Mouse (Mus musculus) heart, adult 2 months (tissue): ENCODE measurements around the gene Trpm8. TPM values are rescaled to one million over a fixed set of nuclear protein-coding genes. Genes with fewer than 3 reads are reported as not detected.

Source experiments
- DNase-seq, 2 experiments: peaks; one replicate each; pipeline ENCODE4 v3.0.0; 2021
- H3K27ac ChIP-seq: fragments of 200-600 bp; 2 replicates; pipeline ENCODE4 v1.8.1; 2022
- H3K27me3 ChIP-seq: fragments of 200-500 bp; 2 replicates; pipeline ENCODE4 v1.6.1; 2012; ENCODE audit warnings: mild to moderate bottlenecking, low read length, inconsistent platforms, mixed read lengths; ENCODE audit not compliant: control insufficient read depth, insufficient read depth
- H3K36me3 ChIP-seq: fragments of 200-500 bp; 2 replicates; pipeline ENCODE4 v1.6.1; 2012; ENCODE audit warnings: low read length, inconsistent platforms; ENCODE audit not compliant: control insufficient read depth, insufficient read depth
- H3K4me1 ChIP-seq: fragments of 200-500 bp; 2 replicates; pipeline ENCODE4 v1.6.1; 2011; ENCODE audit warnings: low read length; ENCODE audit not compliant: control insufficient read depth, insufficient read depth
- H3K4me3 ChIP-seq: fragments of 200-600 bp; 2 replicates; pipeline ENCODE4 v1.8.1; 2022
- H3K79me2 ChIP-seq: fragments of 200-500 bp; replicated peaks from 2 replicates; pipeline ENCODE4 v1.6.1; 2012; ENCODE audit warnings: mild to moderate bottlenecking, inconsistent platforms, low read length, moderate library complexity, mixed read lengths; ENCODE audit not compliant: control insufficient read depth, insufficient read depth
- H3K9ac ChIP-seq: fragments of 200-500 bp; 2 replicates; pipeline ENCODE4 v1.6.1; 2012; ENCODE audit warnings: low read depth, mild to moderate bottlenecking, control low read depth, inconsistent platforms, low read length, mixed read lengths
- CTCF ChIP-seq: fragments of 200-600 bp; IDR thresholded peaks from 2 replicates; pipeline ENCODE4 v1.8.1; 2022; ENCODE audit warnings: antibody characterized with exemption, mild to moderate bottlenecking, moderate library complexity
- EP300 ChIP-seq: fragments of 200-500 bp; IDR thresholded peaks from 2 replicates; pipeline ENCODE4 v1.6.1; 2011; ENCODE audit warnings: low read depth, low read length, control low read depth; ENCODE audit not compliant: insufficient read depth
- POLR2A ChIP-seq: fragments of 200-500 bp; IDR thresholded peaks from 2 replicates; pipeline ENCODE4 v1.6.1; 2011; ENCODE audit warnings: mild to moderate bottlenecking, low read depth, low read length, control low read depth; ENCODE audit not compliant: insufficient read depth
- WGBS: fragments of 180-500 bp; shearing (Covaris S2); methylation state at CpG from one replicate; pipeline ENCODE4 v1.1.7; 2018; 5-methylcytosine and 5-hydroxymethylcytosine counted together
- intact Hi-C: fragments of 180-260 bp; cut with DNase I; formaldehyde crosslinking; loops from one replicate; pipeline ENCODE4 v1.15.1; 2025
- polyA plus RNA-seq: library from polyadenylated mRNA; depleted of rRNA; stranded (reverse); fragments of >200 nt; gene quantifications from 2 replicates; pipeline ENCODE4 v1.2.3, GENCODE M21; 2012
- total RNA-seq, 2 experiments: library from RNA; stranded (reverse); gene quantifications; 2 replicates each; pipeline ENCODE4 v1.2.3; 2021

Trpm8 gene
- total and polyA plus RNA-seq, 3 experiments = not detected

DNA sequence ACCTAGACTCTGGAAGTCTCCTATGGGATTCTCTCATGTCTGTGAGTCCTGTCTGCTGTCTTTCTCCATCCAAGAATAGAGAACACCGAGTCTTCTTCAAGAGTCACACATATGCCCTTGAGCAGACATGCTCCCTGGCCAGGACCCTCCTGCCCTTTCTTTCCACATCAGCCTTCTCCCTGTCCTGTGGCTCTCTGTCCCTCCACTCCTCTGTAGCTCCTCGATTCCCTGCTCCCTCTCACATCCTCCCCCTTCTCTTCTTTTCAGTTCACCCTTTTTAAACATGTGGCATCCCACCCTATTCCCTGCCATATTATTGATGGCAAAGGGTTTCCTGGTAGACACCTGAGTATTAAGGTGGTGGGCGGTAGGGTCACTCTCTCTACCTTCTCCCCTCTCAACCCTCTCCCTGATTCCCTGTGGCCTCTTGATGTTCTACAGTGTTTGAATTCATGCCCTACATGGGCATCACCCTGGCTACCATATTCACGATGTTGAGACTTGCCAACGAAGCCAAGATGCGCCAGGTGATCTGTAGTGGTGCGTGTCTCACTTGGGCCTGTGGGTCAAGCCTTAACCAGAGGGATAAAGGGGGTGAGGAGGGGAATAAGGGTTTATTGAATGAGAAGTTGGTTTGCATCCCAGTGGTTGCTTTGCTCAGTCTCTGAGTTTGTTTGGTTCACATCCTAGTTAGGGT is 45.5 kb upstream of the Trpm8 start:
- Histone ChIP-seq H3K36me3 (no peaks in the 10 kb centered on the region), H3K9ac (no peak overlapping the region), H3K27ac (no peak overlapping the region), H3K27me3 (no peaks in the 10 kb centered on the region), H3K4me3 (no peak overlapping the region), H3K4me1 (no peaks in the 10 kb centered on the region), H3K79me2 (no peaks in the 10 kb centered on the region)
- DNase-seq = peak in 1 of 2 experiments; percentile 23
- WGBS = 60% methylated on average over 7 of the region's 7 CpGs
- TF ChIP-seq POLR2A (no peak), CTCF (no peak), EP300 (no peak)
- intact Hi-C loops = no loop called here

DNA sequence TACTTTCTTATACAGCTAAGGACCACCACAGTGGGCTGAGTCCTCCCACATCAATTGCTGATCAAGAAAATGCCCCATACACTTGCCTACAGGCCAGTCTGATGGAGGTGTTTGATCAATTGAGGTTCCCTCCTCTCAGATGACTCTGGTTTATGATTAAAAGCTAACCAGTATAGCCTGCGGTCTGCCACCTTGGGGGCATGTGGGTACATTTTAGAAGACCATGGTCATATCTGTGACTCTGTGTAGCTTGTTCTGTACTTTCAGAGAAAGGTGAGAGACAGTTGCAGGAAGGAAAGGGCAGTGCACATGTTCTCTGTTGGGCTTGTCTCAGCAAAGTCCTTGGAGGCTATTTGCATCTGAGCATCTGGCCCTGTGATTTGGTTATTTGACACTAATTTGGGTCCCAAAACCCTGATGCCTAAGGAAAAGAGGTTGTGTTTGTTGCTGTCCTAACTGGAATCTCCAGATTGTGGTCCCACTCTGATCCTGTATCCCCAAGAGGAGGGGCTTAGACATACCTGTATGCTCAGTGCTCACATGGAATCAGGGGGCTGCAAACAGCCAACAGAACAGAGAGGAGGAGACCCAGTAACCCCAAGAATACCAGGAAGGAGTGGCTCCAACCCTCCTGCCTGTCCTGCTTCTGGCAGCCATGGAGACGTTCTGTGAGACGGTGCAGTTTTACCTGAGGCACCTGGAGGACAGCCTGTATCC is 44.6 kb upstream of the Trpm8 start:
- Histone ChIP-seq H3K27me3 (no peaks in the 10 kb centered on the region), H3K27ac (no peak overlapping the region), H3K4me3 (no peak overlapping the region), H3K4me1 (no peaks in the 10 kb centered on the region), H3K9ac (no peak overlapping the region), H3K79me2 (no peaks in the 10 kb centered on the region), H3K36me3 (no peaks in the 10 kb centered on the region)
- DNase-seq = peak in 1 of 2 experiments; percentile 30
- TF ChIP-seq EP300 (no peak), POLR2A (no peak), CTCF (no peak)
- intact Hi-C loops = no loop called here
- WGBS = 48% methylated on average over 3 of the region's 3 CpGs

DNA sequence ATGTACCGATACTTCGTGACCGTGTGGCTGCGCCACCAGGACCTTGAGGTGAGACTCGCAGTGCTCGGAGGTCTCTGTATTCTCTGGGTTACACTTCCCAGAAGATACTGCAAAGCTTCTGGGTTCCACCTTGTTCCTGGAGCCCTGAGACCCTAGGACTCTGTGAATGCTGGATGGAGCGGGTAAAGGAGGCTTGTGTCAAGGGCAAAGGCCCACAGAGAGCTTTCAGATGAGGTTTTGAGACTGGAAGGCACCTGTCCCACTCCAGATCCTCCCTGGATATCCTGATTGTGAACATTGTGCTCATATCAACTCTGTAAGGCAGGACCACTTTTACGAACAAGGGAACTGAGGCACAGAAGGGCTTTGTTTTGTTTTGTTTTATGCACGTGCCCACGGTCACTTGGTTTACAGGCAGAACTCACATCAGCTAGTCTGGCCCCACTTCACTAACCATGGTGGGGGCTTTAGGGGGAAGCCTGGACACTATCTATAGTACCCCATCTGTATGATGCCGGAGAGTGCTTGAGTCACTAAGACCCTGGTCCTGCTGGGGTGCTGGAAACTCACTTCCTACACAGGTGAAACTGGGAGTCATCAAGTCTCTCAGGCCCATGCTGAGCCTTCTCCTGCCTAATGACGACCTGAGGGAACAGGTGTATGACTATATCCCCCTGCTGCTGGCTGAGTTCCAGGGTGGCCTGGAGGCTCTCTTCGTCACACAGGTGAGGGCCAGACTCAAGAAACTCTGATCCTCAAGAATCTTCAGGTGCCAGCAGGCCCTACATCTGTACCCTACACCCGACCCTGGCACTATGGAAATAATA is 43.8 kb upstream of the Trpm8 start:
- Histone ChIP-seq H3K4me3 (no peak overlapping the region), H3K79me2 (no peaks in the 10 kb centered on the region), H3K4me1 (no peaks in the 10 kb centered on the region), H3K36me3 (no peaks in the 10 kb centered on the region), H3K27me3 (no peaks in the 10 kb centered on the region), H3K9ac (no peak overlapping the region), H3K27ac (no peak overlapping the region)
- TF ChIP-seq EP300 = no peak
- no peak for TF ChIP-seq CTCF
- TF ChIP-seq POLR2A = no peak
- peak in 1 of 2 experiments; percentile 37 for DNase-seq
- intact Hi-C loops = no loop called here
- 59% methylated on average over 14 of the region's 14 CpGs for WGBS

DNA sequence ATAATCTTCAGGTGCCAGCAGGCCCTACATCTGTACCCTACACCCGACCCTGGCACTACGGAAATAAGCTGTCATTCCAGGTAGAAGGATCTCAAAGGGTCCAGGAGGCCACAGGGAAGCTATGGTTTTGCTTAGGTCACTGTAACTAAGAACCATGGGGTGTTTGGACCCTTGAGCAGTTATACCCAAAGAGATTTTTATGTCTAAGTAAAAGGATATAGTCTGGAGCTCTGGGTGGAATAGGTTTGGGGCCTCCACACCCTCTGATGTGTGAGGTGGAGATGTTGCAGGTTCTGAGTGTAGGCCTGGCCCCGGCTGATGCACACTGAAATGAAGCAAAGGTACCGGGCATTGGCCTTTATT is 43.2 kb upstream of the Trpm8 start:
- no peaks in the 10 kb centered on the region for H3K79me2 ChIP-seq
- no peak overlapping the region for H3K9ac ChIP-seq
- TF ChIP-seq EP300 = no peak
- TF ChIP-seq CTCF = no peak
- no peak for TF ChIP-seq POLR2A
- no peaks in the 10 kb centered on the region for H3K27me3 ChIP-seq
- no peak overlapping the region for H3K4me3 ChIP-seq
- DNase-seq = no peak
- no peak overlapping the region for H3K27ac ChIP-seq
- intact Hi-C loops = no loop called here
- H3K4me1 ChIP-seq = no peaks in the 10 kb centered on the region
- 57% methylated on average over 4 of the region's 4 CpGs for WGBS
- H3K36me3 ChIP-seq = no peaks in the 10 kb centered on the region

DNA sequence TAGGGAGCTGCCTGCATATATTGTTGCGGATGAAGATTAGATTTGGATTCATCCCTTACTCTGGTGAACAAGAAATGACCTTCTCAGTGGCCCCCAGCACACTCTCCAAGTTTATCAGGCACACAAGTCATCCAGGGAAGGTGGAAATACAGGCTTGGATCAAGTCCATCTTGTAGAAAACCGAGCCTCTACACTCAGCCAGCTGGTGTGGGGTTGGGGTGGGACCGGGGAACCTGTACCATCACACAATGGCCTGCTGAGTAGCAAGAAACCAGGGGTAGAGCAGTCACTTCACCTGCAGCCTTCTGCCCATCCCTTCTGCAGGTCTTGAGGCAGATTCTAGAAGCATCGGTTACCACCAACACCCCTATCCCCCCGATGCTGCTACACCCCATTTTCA is 42.8 kb upstream of the Trpm8 start:
- Histone ChIP-seq H3K36me3 (no peaks in the 10 kb centered on the region), H3K79me2 (no peaks in the 10 kb centered on the region), H3K9ac (no peak overlapping the region), H3K4me1 (no peaks in the 10 kb centered on the region), H3K27ac (no peak overlapping the region), H3K27me3 (no peaks in the 10 kb centered on the region), H3K4me3 (no peak overlapping the region)
- intact Hi-C loops = no loop called here
- WGBS = 40% methylated on average over 5 of the region's 5 CpGs
- TF ChIP-seq CTCF (no peak), EP300 (no peak), POLR2A (no peak)
- DNase-seq = no peak
